Mouse (Mus musculus): Measurements from ENCODE around the gene Furin. TPM values are rescaled to one million over a fixed set of nuclear protein-coding genes. Genes with fewer than 3 reads are reported as not detected.

The Furin gene
- total RNA-seq, 2 experiments from 2014 or later = 119 to 139 TPM

DNA sequence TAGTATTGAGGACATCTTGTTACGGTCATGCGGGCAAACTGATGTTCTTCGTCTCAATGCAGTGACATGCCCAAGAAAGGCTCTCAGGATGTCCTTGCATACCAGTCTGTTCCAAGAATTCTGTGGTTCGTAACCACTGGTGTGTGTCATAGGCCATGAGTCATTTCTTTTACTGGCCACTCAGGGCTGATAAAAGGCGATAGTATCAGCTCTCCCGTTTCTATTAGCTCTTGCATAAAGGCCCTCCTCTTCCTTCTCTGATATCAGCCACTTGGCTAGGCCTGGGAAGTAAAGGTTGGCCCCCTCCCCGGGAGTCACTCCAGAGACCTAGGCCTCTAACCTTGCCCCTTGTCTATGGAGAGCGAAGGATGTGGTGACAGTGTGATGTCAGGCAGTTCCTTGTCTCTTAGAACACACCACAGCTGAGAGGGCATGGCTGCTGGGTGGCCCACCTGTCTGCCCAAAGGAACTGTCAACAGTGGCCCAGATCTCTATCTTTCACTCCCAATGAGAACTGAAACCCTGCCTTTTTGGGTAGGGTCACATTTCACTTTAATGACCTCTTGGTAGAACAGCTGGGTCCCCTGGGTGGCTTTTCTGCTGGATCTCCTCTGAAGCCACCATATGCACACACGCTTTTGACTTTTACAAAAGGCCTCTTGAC, 29.7 kb downstream of the Furin start:
- DNase-seq = no peak
- intact Hi-C loops (cut with DNase I) = no loop called here

DNA sequence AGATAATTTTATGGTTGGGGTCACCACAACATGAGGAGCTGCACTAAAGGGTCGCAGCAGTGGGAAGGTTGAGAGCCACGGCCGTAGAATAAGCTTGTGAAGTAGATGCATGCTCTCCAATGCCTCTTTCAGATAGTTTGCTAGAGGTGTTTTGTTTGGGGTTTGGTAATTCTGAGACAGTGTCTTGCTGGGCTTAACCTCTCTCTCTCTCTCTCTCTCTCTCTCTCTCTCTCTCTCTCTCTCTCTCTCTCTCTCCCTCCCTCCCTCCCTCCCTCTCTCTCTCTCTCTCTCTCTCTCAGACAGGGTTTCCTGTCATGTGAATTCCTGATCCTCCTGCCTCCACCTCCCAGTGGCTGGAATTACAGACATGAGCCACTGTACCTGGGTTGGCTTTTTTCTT, 30.5 kb downstream of the Furin start:
- intact Hi-C loops (cut with DNase I) = no loop called here
- no peak for DNase-seq

DNA sequence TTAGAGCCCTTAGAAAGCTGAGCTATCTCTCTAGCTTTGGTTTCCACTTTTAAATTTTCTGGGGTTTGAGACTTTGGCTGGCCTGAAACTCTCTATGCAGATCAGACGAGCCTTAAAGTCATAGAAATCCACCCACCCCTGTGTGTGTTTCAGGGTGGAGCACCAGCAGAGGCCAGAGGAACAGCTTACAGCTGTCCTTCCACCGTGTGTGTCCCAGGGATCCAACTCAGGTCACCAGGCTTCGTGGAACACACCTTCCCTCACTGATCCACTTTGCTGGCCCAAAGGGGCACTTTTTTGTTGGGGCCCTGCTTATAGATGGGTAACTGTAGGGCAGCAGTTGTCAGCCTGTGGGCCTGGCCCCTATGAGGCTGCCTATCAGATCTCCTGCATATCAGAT, 31.0 kb downstream of the Furin start:
- intact Hi-C loops (cut with DNase I) = no loop called here
- no peak for DNase-seq

DNA sequence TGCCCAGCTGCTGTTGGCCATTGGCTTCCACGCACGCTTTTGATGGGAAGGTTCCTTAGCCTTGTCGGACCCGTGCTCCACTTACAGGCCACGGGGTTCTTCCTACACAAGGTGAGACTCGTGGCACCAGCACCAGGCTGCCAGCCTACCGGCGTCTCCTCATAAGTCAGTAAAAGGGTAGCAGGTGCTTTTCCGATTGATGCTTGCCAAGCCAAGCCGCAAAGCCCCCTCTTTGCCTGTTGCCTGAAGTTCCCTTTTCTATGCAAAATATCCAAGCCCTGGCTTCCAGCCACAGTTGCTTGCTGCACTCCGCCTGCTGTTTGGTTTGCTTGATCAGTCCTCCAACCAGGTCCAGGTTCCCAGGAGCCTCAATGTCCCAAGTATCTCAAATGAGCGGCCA, 31.4 kb downstream of the Furin start:
- no peak for DNase-seq
- intact Hi-C loops (cut with DNase I) = no loop called here

DNA sequence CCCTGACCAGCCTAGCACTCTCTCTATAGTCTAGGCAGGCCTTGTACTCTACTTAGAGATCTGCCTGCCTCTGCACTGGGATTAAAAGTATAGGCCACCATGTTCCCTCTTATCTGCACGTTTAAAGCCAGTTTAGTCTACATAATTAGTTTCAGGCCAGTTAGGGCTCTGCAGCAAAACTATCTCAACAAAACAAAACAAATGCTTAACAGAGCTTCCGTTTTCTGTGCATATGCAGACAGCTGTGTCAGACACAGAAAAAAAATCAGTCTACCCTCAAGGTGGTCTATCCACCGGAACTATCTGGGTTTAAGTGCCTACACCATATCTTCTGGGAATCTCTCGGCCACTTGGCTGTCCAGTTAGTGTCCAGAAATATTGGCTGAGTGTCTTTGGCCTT, 31.9 kb downstream of the Furin start:
- no peak for DNase-seq
- intact Hi-C loops (cut with DNase I) = no loop called here

DNA sequence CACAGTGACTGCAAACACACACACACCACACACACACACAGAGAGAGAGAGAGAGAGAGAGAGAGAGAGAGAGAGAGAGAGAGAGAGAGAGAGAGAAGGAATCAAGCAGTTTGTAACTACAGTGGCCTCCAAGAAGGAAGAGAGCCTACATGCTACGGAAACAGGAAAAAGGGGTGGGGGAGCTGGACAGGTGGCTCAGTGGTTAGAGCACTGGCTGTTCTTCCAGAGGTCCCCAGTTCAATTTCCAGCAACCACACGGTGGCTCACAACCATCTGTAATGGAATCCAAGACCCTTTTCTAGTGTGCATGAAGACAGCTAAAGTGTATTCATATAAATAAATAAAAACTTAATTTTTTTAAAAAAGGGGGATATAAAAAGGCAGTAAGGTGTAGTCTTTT, 32.6 kb downstream of the Furin start:
- intact Hi-C loops (cut with DNase I) = no loop called here

DNA sequence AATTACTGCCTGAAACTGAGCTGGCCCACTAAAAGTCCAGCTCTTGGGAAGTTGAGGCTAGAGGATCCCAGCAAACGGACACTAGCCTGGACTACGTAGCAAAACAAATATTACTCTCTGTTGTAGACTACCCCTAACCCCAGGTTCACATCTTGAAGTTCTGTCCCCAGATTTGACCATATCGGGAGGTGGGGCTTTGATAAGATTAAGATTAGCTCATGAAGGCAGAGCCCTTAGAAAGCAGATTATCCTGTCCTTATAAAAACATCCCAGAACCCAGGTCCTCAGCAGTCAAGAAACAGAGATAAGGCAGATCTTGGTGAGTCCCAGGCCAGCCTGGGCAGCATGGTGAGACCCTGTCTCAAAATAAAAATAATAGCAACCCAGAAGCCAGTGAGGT, 33.1 kb downstream of the Furin start:
- no peak for DNase-seq
- intact Hi-C loops (cut with DNase I) = no loop called here

More for the DNA sequence above, 32.6 kb downstream of the Furin start:
- DNase-seq = no peak

DNA sequence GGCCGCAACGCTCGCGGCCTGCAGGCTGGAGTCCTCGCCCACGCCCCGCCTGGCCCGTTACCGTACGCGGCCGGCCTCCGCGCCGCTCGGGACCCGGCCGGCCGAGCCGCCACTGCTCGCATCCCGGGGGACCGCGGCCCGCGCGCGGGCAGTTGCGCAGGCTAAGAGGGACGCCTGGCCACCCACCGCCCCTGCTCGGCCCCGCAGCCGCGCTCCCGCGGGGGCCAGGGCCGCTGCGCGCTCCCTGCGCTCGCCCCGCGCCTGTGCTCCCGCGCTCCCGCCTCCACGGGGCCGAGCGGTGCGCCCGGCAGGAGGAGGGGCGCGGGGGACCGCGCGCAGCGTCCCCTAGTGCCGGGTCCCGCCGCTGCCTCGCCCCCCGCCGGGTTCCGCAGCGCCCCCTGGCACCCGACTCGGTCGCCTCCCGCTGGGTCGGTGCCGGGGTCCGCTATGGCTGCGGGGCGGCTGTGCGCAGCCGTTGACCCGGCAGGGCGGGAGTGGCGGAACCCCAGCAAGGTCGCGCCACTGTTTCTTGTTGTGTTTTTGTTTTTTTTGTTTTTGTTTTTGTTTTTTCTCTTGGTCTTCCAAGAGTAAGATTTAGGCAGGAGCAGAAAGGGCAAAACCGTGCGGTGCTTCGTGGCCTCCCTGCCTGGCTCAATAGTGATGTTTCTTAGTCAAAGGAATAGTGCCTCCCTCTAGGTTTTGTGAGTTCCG, 34.0 kb downstream of the Furin start, which contains the start of gene Man2a2:
Man2a2 (minus strand) TSS at position 335 of the 711 bp plus-strand sequence.
- intact Hi-C loops (cut with DNase I) = loop anchor here (2.0 kb wide), 1 partner anchor 230 kb away; no protein-coding TSS in a partner anchor
- DNase-seq = peak; percentile 87 to 90

DNA sequence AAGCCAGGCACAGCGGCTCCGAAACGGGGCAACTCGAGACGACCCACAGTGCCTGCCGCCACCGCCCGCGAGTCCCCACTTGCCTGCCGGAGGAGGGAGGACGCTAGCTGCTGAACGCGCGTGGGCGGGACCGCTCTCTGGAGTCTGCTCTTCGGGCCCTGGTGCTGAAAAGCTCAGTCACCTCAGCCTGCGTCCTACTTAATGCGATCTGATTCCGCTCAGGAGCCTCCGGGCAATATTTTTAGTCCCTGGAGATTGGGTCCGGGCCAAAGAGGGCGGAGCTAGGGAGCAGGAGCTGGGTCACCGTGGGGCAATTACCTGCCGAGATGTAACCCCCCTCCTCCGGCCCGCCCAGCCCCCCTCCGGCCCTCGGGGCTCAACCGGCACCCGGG, 34.6 kb downstream of the Furin start:
- intact Hi-C loops (cut with DNase I) = loop anchor here (1.0 to 2.0 kb wide), 2 partner anchors 30 to 230 kb away; no protein-coding TSS in a partner anchor
- peak; percentile 88 for DNase-seq

DNA sequence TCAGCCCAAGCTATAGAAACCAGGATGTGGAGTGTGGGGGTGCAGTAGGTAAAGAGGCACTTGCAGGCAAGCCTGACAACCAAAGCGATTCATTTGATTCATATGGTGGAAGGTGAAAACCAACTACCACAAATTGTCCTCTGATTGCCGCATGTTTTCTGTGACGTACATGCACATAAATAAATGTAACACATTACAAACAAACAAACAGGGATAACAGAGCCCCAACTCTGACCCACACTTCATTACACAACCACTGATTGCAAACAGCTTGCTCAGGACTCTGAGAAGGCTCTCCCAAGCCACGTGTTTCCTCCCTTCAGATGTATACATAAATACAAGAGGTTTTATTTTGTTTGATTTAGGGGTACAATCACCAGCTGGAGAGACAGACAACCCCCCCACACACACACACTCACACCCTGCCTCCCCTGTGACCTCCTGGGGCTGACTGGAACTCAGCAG, 35.2 kb downstream of the Furin start:
- intact Hi-C loops (cut with DNase I) = loop anchor here (1.0 to 2.0 kb wide), 2 partner anchors 30 to 229 kb away; no protein-coding TSS in a partner anchor
- no peak for DNase-seq

DNA sequence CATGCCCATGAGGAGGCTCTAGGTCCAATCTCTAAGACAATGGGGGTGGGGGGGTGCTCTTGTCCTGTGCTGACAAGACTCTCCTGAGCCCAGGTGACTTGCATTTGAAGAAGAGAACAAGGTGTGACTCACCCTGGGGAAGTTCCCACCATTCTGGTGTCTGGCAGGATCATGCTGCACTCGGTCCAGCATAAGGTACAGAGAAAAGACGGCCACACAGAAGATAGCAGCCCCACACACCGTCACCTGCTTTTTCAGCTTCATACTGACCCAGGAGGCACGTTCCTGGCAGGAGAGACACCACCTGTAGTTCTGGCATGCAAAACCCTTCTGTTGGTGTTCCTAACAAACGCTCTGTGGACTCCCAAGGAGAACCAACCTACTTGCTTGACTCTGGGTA, 35.8 kb downstream of the Furin start:
- DNase-seq = no peak
- intact Hi-C loops (cut with DNase I) = no loop called here

DNA sequence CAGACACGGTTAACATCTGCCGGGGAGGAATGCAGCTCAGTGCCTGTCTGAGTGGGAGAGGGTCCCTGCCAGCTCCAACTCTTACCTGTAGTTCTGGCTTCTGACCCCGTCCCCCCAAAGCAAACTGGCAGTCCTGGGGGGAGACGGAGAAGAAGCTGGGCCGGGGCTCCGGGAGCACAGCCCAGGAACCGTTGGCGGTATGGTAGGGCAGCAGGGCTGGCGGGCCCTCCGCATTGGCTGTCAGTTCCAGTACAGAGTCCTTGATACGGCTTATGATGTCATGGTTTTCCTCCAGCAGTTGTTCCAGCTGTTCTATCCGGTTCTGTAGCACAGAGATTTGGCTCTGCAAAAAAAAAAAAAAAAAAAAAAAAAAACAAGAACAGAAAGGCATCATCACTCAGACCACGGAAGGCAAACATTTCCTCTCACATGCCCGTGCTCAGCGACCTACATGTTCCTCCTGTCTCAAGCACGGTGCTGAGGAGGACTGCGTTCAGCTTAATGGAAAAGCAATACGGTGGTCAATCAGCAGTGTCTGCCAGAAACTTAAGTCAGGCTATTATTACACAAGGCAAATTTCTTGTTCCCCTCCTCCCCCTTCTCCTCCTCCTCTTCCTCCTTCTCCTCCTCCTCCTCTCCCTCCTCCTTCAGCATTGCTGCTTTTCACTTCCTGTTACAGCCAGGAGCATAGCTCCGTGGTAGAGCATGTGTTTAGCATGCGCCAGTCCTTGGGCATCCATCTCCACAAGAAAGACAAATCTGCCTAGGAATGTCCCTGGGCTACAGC, 36.4 kb downstream of the Furin start:
- intact Hi-C loops (cut with DNase I) = no loop called here
- DNase-seq = peak; percentile 48 to 61

DNA sequence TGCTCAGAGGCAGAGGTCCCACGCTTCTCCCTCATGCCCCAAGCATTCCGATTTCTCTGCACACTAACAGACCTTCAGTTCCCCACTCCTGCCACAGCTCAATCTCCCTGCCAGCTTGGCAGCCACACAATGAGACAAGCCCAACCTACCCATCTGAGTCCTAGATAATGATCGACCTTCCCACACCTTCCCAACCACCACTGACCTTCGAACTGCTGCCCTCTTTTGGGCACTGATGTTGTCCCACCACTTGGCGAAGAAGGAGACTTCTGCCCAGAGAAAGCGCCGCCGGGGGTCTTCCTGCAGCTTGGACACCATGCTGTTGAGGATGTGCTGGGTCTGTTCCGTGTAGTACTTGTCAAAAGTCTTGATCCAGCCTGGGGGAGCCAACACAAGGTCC, 37.2 kb downstream of the Furin start:
- DNase-seq = no peak
- intact Hi-C loops (cut with DNase I) = no loop called here

DNA sequence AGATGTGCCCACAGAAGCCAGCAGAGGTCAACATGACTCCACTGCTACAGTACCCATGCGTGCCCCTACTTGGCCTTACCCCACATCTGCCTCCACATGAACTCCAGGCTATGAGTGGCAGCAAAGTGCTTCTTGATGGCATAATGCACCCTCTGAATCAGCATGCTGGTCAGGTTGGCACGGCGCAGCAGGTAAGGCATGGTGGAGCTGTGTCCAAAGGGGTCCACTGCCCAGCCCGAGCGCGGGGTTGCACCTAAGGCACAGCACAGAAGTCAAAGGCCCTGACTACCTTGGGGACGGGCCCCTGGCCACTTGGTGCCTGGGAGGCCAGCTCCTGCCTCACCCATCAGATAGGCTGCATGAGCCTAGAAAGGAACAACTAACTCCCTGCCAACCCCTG, 38.0 kb downstream of the Furin start:
- intact Hi-C loops (cut with DNase I) = no loop called here
- no peak for DNase-seq

DNA sequence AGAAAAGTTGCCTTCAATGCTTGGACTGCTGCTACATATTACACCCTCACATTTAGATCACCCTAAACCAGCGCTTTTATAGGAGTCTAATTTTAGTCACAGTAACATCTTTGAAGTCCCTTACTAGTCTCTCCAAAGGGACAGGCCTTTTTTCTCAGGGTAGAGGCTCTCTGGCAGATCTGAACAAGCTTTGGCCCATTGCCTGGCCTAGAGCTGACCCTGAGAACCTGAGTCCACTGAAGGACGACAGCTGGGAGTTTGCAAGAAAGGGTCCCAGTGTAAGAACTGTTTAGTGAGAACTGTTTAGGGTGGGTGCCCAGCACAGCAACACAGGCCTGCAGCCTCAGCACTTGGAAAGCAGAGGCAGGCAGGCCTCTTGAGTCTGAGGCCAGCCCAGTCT, 39.5 kb downstream of the Furin start:
- intact Hi-C loops (cut with DNase I) = no loop called here
- DNase-seq = peak; percentile 70 to 74

DNA sequence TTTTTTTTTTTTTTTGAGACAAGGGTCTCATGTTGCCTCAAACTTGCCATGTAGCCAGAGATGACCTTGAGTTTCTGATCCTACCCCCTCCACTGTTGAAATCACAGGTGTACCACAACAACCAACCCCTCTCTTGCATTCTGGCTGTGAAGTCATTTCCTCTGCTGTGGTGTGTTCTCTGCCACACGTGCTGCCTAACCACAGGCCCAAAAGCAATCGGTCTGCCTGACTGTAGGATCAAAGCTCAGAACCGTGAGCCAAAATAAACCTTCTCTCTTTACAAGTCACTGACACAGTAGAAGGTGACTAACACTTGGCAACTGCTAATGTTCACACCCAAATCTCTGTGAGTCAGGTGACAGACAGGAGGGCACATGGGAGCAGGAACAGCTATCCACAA, 44.8 kb downstream of the Furin start:
- intact Hi-C loops (cut with DNase I) = no loop called here

DNA sequence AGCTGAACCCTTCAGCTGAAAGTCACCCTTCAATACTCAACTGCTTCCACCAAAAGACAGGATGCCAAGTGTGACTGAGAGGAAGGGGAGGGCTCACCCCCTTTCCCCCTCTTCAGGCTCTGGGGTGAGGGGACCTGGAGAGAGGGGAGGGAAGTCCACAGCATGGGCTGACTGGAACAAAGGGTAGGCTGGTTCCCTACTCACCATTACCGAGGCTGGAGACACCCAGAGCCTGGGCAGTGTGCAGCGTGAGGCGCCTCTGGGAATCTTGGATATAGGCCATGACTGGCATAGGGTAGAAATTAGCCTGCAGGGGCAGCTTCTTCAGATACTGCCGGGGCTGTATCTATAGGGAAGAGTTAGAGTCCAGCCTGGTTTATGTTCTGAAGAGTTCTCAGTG, 47.2 kb downstream of the Furin start:
- DNase-seq = no peak
- intact Hi-C loops (cut with DNase I) = no loop called here

More for the DNA sequence above, 44.8 kb downstream of the Furin start:
- no peak for DNase-seq

DNA sequence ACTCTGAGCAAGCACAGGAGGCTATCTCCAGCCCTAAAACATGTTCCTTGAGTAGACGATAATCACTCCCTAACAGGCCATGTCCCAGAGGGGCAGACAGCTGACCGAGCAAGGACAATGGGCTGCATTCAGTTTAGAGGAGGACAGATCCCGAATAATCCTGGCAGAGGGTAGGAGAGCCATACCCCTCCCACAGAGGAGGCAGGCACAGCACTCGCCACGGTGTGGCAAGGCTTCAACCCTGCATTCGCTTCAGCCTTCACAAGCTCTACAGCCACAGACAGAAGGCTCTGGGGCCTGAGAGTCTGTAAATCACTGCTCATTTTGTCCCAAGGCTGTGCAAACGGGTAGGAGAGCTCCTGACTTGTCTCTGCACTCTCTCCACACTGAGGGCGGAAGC, 48.1 kb downstream of the Furin start:
- intact Hi-C loops (cut with DNase I) = no loop called here
- DNase-seq = peak in 1 of 2 experiments; percentile 57

DNA sequence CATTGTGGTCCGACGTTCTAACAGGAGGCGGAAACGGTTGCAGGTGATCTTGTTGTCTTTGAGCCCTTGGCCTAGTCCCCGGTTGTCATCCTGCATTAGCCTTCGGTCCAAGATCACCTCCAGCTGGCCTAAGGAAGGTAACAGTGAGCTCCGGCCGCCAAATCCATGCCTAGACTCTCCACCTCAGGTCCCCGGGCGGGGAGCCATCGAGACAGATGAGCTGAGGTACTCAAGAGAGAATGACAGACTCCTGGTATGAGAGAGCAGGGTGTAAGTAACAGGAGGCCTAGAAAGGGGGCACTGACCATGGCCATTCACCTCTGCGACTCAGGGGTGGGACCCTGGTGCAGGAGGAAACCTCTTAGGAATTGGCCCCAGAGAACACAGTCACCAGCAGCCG, 48.9 kb downstream of the Furin start:
- DNase-seq = no peak
- intact Hi-C loops (cut with DNase I) = no loop called here

DNA sequence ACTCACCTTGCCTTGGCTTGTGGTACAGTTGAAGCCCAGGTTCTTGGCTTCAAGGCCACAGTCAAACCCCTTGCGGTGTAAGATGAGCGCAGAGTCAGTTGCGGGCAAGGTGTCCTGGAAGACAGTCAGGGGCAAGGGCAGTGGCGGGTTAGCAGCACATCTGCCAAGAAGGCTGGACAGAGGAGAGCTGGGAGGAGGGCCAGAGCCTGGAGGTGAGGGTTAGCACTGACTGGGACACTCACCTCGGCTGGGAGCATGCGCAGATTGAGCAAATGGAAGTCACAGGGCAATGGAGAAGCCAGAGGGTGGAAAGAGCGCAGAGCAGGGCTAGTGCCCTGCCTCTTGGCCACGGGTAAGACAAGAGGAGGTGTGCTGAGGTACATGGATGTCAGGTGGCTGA, 52.3 kb downstream of the Furin start:
- intact Hi-C loops (cut with DNase I) = no loop called here
- no peak for DNase-seq

DNA sequence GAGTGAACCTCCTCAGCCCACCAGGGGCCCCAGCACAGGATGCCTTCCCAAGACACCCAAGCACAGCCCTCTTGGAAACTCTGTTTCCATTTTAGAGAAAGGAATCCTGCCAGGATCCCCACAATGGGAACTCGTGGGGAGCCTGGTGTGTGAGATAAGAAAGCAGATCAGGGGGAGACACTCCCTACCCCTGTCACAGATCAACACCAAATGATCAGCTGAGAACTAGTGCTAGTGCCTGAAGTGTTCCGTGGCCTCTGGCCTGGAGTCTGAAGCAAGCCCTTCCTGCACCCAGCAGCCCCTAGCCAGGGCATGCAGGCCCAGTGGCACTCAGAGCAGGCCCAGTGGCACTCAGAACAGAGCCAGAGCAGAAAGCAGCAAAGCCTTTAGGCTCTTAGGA, 54.4 kb downstream of the Furin start:
- no peak for DNase-seq
- intact Hi-C loops (cut with DNase I) = no loop called here

Measured in heart, postnatal 10 days (tissue).